Mouse (Mus musculus) embryo, embryonic 11.5 days (tissue): ENCODE results near the gene Mapkbp1.

ENCODE experiments used
- DNase-seq: peaks from one replicate; pipeline ENCODE4 v3.0.0-alpha.2; 2012; ENCODE audit warnings: low read depth, low spot score

Gene Mapkbp1

DNA sequence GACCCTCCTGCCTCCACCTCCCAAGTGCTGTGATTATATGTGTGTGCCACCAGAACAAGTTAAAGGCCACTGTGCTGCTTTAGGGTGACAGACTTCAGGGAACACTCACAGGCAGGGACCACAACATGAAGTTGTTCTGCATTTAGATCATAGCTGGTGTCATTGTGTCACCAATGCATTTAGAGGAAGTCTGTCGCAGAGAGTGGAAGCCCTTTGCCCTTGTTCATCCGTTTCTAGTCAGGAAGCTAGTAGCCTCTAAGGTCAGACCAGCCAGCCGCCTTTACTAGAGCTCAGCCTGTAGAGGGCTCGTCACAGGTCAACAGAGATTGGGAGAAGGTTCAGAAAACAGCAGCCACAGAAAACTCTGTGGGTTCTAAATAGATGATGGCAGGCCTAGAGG lies 36.2 kb downstream of the Mapkbp1 start:
- no peak for DNase-seq

DNA sequence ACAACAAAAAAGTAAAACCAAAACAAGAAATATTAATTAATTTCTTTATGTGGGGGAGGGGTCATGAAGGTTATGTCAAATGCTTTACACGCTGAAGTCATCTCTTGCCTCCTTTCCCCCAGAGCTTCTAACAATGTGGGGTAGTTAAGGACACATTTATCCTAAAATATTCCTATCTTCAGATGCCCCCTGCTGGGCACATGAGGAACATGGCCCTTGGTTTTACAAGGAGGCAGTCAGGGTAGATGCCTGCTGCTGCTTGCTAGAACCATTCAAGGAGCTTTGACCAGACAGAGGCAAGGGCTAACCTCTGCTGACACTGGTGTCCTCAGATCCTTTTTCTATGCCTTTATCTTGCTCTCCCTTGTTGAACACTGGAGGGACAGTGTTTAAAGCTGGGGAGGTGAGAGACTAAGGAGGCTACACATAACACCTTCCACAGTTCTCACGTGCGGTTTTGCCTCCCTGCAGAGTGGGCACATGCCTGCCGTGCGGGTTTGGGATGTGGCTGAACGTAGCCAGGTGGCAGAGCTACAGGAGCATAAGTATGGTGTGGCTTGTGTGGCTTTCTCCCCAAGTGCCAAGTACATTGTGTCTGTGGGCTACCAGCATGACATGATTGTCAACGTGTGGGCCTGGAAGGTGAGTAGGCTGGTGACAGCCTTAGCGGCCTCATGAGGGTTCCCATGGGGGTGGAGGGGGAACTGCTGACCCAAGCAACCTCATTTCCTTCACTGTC lies 39.1 kb downstream of the Mapkbp1 start:
- peak; percentile 40 for DNase-seq

GRCm38 (mm10) chr2:120012924-120013323 lies 40.4 kb downstream of the Mapkbp1 start:
- no peak for DNase-seq

GRCm38 (mm10) chr2:120013831-120014486 lies 41.5 kb downstream of the Mapkbp1 start:
- no peak for DNase-seq

- no peak for DNase-seq
Measured at GRCm38 (mm10) chr2:120015882-120016281, 43.4 kb downstream of the Mapkbp1 start.

DNA sequence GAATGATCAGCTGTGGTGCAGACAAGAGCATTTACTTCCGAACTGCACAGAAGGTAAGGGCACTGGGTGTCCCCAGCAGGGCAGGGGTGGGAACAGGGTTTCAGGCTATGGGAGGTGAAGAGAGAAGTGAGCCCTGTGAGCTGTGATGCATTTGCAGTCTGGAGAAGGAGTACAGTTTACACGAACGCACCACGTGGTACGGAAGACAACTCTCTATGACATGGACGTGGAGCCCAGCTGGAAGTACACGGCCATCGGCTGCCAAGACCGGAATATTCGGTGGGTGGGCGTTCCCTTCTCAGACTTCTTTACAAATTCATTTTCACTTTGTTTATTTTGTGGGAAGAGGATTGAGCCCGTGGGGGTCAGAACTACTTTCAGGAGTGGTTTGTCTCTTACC lies 45.1 kb downstream of the Mapkbp1 start:
- DNase-seq = no peak

- no peak for DNase-seq
Measured at GRCm38 (mm10) chr2:120024337-120024736, 51.8 kb downstream of the Mapkbp1 start.

DNA sequence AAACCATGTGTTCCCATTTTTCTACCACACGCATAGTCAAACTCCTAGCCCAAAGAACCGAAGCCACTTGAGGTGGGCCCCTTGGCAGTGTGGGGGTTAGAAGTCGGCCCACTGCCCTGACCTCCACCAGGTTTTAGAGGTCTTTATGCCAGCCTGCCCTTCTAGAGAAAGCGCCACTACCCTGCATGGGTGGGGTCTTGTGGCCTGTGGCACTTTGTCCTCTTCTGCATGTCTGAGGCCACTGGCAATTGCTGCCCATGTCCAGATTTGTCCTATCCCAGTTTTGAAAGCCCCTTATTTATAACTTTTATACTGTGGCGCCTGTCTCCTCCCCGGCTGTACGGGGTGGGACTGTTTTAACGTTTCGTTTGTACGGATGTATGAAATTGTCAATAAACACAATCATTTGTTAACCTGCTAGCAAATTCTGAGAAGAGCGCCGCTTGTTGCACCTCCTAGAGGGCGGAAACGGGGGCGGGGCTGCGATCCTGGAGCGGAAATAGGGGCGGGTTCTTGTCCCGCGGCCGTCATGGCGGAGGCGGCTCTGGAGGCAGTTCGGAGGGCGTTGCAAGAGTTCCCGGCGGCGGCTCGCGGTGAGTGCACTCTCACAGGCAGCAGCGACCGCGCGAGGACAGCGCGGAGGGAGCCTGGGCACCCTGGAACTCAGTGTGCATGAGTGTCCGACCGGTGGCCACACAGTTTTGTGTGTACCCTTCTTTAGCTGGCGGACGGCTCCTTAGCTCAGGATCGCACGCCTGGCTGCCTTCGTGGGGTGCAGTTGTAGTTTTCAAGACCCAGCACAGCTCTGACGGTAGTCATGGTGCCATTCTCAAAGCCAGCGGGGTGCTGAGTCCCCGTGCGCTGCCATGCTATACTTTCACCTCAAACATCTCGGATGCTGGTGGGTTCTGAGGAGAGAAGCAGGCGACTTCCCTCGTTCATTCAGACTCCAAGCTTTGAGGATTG lies 54.8 kb downstream of the Mapkbp1 start, which contains the start of the genes Jmjd7 and Gm28042:
Jmjd7 (plus strand) TSS at position 500 of the 966 bp plus-strand sequence.
Gm28042 (plus strand) TSS at position 510 of the 966 bp plus-strand sequence.
- DNase-seq = peak; percentile 79

DNA sequence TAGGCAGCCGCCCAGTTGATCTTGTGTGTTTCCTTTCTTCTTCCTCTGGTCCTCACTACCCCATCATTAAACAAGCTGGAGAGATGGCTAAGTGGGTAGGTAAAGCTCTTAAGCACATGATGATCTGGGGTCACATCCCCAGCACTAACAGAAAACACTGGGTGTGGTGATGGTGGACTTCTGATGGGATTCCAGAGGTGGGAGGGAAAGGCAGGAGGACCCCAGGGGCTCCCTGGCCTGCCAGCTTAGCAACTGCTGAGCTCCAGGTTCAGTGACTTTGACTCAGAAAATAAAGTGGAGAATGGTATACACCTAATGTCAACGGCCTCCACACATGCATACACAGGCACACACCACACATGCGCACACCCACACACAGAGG lies 55.4 kb downstream of the Mapkbp1 start:
- DNase-seq = no peak

DNA sequence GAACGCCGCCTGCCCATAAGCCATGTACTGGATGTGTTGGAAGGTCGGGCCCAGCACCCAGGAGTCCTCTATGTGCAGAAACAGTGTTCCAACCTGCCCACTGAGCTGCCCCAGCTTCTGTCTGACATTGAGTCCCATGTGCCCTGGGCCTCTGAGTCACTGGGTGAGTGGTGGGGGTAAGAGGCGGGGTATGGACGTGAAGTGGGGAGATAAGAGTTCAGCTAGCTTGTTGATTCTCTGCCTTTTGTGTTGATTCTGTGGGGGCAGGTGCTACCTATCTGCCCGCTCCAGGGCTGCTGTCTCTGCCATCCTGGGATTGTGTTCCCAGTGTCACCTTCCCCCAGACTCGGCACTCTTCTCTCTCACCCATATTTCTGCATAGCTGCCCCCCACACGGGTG lies 57.9 kb downstream of the Mapkbp1 start:
- no peak for DNase-seq

DNA sequence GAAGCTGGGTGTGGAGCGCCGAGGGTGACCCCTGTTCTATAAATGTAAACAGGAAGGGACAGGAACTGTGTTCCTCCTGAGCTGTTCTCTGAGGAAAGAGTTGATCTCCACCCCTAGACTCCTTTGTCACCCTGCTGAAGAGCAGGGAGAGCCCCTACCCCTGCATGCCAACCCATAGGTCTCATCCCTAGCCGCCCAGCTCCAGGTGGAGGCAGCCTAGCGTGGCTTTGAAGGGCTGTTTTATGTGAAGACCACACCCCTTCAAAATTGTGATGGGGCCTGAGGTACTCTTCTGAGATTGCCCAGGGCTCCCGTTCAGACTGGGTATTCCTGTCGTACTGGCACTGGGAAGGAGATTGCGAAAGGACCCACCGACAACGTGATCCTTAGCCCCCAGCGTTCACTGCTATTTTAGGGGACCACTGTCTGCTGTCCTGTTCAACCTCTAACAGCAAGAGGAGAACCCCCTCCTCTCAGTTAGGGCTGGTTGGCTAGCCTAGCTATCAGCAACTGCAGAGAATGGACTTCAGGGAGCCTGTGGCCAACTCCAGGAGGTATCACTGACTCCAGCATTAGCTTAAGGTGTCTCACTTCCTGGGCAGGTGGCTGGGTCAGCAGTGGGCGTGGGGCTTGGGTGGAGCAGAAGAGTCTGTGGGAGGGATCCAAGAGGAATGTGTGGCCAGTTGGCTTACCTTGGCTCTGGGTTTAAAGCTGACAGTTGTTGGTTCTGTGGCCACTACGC lies 60.4 kb downstream of the Mapkbp1 start, which contains the start of gene Pla2g4b:
Pla2g4b (plus strand) TSS at position 692 of the 742 bp plus-strand sequence.
- DNase-seq = no peak

DNA sequence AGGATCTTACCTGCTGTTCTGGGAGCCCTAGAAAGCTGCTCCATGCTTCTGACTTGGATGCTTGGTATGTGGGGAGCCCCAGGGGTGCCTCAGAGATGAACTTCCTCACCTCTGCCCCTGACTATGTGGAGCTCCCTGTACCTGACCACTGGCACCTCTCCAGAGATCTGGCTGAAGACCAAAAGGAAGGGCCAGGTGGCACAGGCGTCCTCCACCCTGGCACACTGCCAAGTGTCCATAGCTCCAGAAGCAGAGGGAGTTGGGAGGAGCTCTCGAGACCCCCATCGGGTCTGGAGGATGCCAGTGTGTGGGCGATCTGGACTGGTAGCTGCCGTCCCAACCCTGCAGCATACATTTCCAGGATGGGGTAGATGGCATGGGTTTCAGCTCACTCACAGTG lies 61.2 kb downstream of the Mapkbp1 start:
- DNase-seq = no peak

GRCm38 (mm10) chr2:120037744-120038143 lies 65.2 kb downstream of the Mapkbp1 start:
- DNase-seq = no peak

DNA sequence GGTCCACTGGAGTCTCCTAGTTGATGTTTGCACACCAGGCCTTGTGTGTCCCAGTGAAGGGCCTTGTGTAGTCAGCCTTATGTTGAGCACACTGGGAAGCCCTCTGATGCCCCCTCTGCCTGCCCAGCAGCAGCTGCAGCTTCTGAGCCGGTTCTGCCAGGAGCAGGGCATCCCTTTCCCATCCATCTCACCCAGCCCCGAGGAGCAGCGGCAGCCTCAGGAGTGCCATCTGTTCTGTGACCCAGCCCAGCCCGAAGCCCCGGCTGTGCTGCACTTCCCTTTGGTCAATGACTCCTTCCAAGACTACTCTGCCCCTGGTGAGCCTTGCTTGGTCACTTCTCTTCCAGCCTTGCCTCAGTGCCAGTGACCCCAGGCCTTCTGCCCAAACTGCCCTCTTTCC lies 68.5 kb downstream of the Mapkbp1 start:
- DNase-seq = no peak

DNA sequence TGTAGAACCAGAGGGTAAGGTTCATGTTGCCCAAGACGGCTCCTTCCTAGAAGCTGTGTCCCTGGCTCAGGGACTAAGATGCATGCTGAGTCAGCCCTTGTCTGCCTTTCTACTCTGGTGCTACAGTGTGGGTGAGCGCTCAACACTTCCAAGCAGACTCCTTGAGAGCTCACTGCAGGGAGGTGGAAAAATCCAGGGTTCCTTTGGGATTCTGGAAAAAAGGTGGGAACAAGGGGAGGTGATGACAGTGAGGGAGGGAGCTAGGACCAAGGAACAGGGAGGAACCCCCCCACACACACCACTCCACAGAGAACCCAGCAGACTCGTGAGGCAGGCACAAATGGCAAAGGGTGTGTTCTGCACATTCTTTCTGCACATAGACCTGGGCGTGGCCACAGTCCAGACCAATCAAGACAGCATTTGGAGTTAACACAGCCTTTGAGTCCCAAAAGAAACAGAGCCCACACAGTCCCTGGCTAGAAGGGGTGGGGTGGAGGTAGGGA lies 71.7 kb downstream of the Mapkbp1 start:
- DNase-seq = no peak

DNA sequence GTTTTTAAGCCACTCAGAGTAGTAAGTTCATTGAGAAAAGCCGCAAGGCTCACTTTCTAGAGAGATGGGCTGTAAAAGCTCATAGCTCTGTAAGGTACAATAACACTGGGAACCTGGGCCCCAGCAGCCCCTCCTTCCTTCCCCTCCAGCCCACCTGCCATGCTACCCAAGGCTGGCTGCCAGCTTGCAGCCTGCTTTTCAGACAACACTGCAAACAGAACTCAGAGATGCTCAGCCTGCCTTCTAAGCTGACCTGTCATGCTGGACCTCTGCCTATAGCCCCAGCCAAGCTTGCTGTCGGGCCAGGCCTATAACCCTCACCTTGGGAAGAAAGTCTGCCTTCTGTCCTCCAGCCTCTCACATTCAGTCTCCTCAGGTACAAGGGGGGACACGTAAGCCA lies 72.2 kb downstream of the Mapkbp1 start:
- no peak for DNase-seq

GRCm38 (mm10) chr2:120046486-120047310 lies 74.2 kb downstream of the Mapkbp1 start:
- no peak for DNase-seq

GRCm38 (mm10) chr2:120048173-120048572 lies 75.7 kb downstream of the Mapkbp1 start:
- no peak for DNase-seq

- DNase-seq = no peak
Measured at GRCm38 (mm10) chr2:120049632-120050274, 77.3 kb downstream of the Mapkbp1 start.

DNA sequence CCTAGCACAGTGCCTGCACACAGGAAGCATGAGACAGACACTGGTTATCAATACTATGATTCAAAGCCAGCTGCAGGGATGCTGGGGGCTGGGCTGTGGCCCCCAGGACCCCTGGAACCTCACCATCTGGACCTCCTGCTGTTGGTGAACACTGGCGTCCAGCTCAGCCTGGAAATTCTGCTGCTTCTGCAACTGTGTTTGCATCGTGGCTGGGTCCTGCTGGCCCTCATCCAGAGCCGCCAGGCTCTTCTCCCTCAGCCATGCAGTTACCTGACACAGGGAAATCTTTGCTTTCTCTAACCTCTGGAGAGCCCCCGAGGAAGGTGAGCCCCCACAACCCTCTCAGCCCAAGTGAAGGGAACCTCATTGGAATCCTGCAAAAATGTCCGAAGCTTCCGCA lies 78.9 kb downstream of the Mapkbp1 start:
- DNase-seq = no peak
